Mouse (Mus musculus): ENCODE data around the gene Olfr713. TPM values are rescaled to one million over a fixed set of nuclear protein-coding genes. Genes with fewer than 3 reads are reported as not detected.

Gene Olfr713
- not detected for total RNA-seq (2022)

GRCm38 (mm10) chr7:107030874-107031273 lies at the start of gene Olfr713:
Gene Olfr713, plus strand, starts transcription at chr7:107031174.
- DNase-seq (ENCODE audit: low spot score in 2 of 2): no peak

- no peak for DNase-seq (ENCODE audit: low spot score in 2 of 2)
Observed at GRCm38 (mm10) chr7:106985236-106985635, 45.7 kb upstream of the Olfr713 start.

DNA sequence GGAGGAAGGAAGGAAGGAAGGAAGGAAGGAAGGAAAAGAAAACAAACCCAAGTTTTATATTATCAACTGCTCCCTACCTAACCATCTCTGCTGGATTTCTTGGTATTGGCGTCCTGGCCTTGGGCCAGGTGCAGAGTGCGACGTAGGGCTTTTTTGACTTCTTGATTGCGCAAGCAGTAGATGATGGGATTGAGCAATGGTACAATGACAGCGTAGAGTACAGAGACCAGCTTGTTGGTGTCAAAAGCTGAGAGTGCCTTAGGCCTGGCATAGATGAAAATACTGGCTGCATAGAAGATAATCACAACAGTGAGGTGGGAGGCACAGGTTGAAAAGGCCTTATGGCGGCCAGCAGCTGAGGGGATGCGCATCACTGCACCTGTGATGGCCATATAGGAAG lies 30.2 kb upstream of the Olfr713 start:
- DNase-seq (ENCODE audit: low spot score in 2 of 2): no peak

- no peak for DNase-seq (ENCODE audit: low spot score in 2 of 2)
Observed at GRCm38 (mm10) chr7:107004169-107004568, 26.8 kb upstream of the Olfr713 start.

GRCm38 (mm10) chr7:107005972-107006371 lies 25.0 kb upstream of the Olfr713 start, which contains the start of gene Olfr2:
Gene Olfr2, minus strand, starts transcription at chr7:107006072.
- DNase-seq (ENCODE audit: low spot score in 2 of 2): no peak

DNA sequence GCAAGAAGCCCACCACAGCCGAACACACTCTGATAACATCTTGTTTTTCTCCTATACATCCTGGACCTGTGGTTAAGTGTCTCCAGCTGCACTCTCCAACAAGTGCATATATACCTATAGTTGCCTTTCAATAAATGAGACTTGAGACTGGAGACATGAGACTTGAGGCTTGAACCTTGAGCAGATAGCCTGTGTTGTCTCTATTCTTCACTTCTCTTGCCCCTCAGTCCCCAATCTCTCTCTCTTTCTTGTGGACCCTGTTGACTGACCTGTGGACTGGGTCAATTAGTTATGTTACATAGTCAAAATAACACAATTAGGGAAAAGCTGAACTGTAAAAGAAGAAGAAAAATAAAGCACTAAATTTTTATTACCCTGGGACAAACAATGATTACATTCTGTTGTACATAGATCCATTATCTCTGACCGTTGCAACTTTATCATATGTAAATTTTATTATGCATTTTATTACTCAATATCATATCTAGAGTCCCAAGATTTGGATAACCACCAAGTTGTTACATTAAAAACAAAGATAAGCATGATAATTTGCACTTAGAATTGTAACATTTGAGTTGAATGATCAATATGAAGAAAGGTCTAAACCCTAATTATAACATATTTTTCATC lies 9.1 kb downstream of the Olfr713 start:
- DNase-seq (ENCODE audit: low spot score in 2 of 2): no peak

- DNase-seq (ENCODE audit: low spot score in 2 of 2): no peak
Observed at GRCm38 (mm10) chr7:107043136-107043535, 12.2 kb downstream of the Olfr713 start.

- DNase-seq (ENCODE audit: low spot score in 2 of 2): no peak
Observed at GRCm38 (mm10) chr7:107044407-107044806, 13.4 kb downstream of the Olfr713 start.

DNA sequence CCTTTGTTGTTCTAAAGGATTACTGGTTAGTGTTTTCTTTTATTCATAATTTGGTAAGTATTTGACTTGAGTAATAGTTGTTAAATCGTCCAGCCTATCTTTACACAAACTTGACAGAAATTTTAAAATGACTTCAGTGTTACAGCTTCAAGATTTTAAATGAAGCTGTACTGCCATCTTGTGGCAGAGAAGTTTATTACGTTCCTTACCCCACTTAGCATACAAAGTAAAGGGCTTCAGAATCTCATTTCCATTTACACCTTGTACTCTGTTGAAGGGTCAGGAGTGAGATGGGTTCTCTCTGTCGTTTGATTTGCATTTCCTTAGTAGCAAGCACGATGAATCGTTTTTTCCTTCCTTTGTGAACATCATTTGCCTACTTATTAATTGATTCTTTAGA lies 14.9 kb downstream of the Olfr713 start:
- no peak for DNase-seq (ENCODE audit: low spot score in 2 of 2)

DNA sequence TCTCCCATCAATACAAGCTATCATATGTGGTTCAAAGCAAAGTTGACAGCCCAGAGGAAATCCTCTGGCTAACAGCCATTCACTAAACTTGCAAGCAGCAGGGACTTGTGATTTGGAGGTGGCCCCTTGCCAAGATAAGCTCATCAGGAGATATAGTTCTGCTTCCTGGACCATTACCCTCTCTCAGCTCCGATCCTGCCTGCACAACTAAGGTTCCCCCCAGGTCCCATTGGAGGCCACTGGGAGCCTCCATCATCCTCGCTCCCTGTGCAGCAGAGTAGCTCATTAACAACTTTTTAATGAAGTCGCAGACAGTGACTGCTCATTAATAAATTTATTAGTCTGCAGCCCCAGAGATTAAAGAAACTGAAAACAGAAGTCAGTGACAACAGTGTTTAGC lies 16.6 kb downstream of the Olfr713 start:
- DNase-seq (ENCODE audit: low spot score in 2 of 2): no peak

DNA sequence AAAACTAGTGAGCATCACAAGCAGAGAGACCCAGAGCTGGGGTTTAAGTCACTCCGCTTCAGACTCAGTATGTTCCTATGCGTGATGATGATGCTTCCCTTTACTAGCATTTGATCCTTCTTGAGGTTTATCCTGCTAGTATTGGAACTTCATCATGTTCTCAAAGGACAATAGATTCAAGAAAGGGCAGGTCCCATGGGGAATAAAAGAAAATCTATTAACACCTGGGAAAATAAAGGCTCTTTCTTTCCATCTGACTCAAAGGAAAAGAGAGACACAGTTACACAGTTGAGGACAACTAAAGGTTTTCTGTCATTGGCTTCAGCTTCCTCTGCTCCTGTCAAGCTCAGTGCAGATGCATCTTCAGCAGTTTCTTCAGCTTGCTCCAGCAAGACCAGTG lies 39.7 kb downstream of the Olfr713 start, which contains the start of gene Olfr714:
Gene Olfr714 (plus strand): TSS at position 301 of the 400 bp plus-strand sequence.
- DNase-seq (ENCODE audit: low spot score in 2 of 2): no peak

Other genes starting within 250 kb of the Olfr713 start
- not detected for gene Olfr699, start 238.0 kb upstream of the Olfr713 start, total RNA-seq (2022)
- gene Olfr700, start 222.3 kb upstream of the Olfr713 start, total RNA-seq (2022): not detected
- gene Olfr701, start 217.0 kb upstream of the Olfr713 start, total RNA-seq (2022): under 1 TPM in 1 of 4 experiments, not detected in 3; 0.07 TPM
- gene Olfr702, start 197.3 kb upstream of the Olfr713 start, total RNA-seq (2022): not detected
- not detected for gene Olfr703, start 187.8 kb upstream of the Olfr713 start, total RNA-seq (2022)
- gene Olfr704, start 168.0 kb upstream of the Olfr713 start, total RNA-seq (2022): not detected
- not detected for gene Olfr705, start 154.3 kb upstream of the Olfr713 start, total RNA-seq (2022)
- not detected for gene Olfr706, start 143.0 kb upstream of the Olfr713 start, total RNA-seq (2022)
- not detected for gene Olfr707, start 129.9 kb upstream of the Olfr713 start, total RNA-seq (2022)
- not detected for gene Olfr1532-ps1, start 123.2 kb upstream of the Olfr713 start, total RNA-seq (2022)
- gene Olfr709-ps1, start 99.0 kb upstream of the Olfr713 start, total RNA-seq (2022): under 1 TPM in 1 of 4 experiments, not detected in 3; 0.14 TPM
- gene Olfr710, start 82.9 kb upstream of the Olfr713 start, total RNA-seq (2022): not detected
- not detected for gene Olfr6, start 67.2 kb upstream of the Olfr713 start, total RNA-seq (2022)
- not detected for gene Olfr711, start 55.7 kb upstream of the Olfr713 start, total RNA-seq (2022)
- under 1 TPM in 1 of 4 experiments, not detected in 3; 0.05 TPM for gene Olfr2, start 25.1 kb upstream of the Olfr713 start, total RNA-seq (2022)
- gene Olfr714, start 39.8 kb downstream of the Olfr713 start, total RNA-seq (2022): not detected
- not detected for gene Olfr17, start 62.0 kb downstream of the Olfr713 start, total RNA-seq (2022)
- not detected for gene Olfr715b, start 79.2 kb downstream of the Olfr713 start, total RNA-seq (2022)
- gene Olfr715, start 99.9 kb downstream of the Olfr713 start, total RNA-seq (2022): not detected
- not detected for gene Olfr716, start 107.2 kb downstream of the Olfr713 start, total RNA-seq (2022)
- gene Nlrp14, start 135.8 kb downstream of the Olfr713 start, total RNA-seq (2022): not detected
- gene Rbmxl2, start 178.3 kb downstream of the Olfr713 start, total RNA-seq (2022): not detected

Data from left cerebral cortex, adult 8-10 months (tissue).